Mouse (Mus musculus) kidney, adult 9 months (tissue): ENCODE results near the gene Kif18b.

Source experiments
- DNase-seq: peaks from one replicate; pipeline ENCODE4 v3.0.0; 2022

The Kif18b gene

DNA sequence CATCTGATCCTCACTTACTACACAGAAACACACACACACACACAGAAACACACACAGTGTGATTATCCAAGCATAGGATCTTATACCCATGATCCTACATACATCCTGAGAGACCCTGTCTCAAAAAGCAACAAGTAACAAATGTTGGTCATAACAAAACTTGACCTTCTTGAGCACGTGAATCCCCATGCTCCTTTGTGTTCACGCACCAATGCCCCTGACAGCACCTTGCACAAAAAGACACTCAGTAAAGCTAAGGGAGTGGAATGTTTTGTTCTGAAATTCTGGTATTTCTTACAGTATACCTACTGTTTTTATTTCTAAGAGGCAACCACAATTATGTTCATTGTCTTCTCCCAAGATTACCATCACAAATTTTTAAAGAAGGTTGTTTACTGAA is 45.4 kb downstream of the Kif18b start:
- no peak for DNase-seq

DNA sequence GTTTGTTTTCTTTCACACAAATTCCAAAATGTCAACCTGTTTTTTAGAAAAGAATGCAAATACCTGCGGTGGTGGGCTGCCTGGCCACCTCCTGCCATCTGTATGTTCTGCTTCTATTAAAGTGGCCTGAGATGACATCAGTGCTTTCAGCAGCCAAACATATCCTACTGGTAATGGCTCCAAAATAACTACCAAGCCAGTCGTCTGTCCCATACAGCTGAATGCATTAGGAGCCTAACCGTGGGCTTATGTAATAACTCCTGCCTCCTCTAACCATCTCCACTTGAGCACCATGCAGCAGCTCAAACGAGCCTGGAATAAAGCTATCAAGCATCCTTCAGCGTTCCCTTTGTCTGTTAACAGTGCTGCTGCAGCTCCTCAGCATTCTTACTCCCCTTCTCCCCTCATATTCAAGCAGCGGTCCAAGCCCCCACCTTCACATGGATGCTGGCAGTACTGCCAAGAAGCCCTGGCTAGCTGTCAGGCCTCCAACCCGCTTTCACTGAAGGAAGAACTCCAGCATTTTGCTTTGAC is 50.1 kb downstream of the Kif18b start:
- DNase-seq, result no peak

DNA sequence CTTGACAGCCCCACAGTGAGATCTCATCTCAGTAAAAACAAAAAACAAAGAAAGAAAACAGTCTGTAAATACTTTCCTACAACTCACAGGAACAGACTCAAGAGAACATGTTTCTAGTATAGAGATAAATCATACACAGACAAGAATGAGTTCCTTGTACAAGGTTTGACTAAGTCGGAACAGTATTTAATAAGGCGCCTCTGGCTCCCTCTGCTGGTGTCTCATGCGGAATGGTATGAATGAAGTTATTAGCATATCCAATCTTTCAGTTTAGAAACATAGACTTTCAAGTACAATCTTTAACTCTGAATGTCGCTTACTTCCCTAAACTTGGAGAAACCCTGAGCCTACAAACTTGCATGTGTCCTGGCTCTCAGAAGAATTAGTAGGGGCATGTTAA is 60.7 kb downstream of the Kif18b start:
- peak; percentile 76 for DNase-seq

DNA sequence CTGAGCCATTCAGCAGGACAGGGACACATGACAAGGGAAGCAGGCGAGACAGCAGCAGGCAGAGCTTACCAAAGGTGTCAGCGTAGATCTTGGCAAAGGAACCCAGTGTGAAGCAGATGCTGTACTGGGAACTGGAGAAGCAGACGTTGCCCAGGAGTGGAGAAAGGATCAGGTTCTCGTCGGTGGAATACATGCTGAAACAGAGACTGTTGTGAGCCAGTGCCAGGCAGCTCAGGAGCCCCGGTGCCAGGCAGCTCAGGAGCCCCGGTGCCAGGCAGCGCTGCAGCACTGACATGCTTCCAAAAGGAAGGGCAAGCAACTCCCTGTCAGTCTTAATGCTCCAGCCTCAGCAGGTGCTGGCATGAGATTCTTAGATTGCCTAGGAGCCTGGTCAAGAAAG is 65.0 kb downstream of the Kif18b start:
- no peak for DNase-seq

DNA sequence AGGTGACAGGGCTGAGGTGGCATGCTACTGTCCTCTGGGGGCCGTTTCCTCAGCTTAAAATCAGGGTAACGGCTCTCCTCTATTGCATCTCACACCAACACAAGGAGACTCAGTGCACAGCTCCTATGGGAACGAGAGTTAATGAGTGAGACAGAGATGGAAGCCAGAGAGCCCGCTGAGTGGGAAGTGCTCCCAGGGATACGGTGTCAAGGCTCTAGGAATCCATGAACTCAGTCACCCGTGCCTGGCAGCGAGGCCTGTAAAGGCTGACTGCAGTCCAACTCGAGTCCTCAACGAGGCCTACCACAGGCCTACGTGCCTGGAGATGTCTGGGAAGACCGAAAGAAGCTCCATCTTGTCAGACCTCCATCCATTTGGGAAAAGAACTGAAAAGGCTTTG is 66.0 kb downstream of the Kif18b start:
- DNase-seq, result no peak

DNA sequence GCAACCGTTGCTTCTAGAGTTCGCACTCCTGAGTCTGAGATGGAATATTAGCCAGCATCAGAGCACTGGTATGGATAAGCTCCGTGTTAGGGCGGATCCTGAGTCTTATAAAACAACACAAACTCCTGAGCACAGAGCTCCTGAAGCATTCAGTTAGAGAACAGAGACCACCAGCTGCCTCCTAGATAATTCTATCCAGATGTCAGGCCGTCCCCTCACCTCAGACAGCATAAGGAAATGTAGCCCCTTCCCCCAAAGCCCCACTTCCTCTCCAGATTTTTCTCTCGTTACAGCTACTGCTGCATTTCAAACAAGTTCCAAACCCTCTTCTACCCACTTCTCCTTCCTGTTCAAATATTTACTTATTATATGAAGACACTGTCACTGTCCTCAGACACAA is 69.0 kb downstream of the Kif18b start:
- no peak for DNase-seq
